Mouse (Mus musculus) erythroblast, embryonic 14.5 days (primary cell): Measurements from ENCODE around the gene Msl2.

Source experiments
- GATA1 ChIP-seq: IDR thresholded peaks from 2 replicates; pipeline ENCODE4 v1.6.1; 2012; ENCODE audit warnings: low read length, inconsistent platforms, mixed read lengths
- TAL1 ChIP-seq: IDR thresholded peaks from 3 replicates; pipeline ENCODE4 v1.6.1; 2012; ENCODE audit warnings: low read length, inconsistent platforms, mixed read lengths

- no peak for TF ChIP-seq TAL1
- no peak for TF ChIP-seq GATA1
Observed at GRCm38 (mm10) chr9:101077486-101077885, 3.6 kb downstream of the Msl2 start.
